Mouse (Mus musculus) heart, embryonic 15.5 days (tissue): ENCODE measurements around the gene Mob4. TPM values are rescaled to one million over a fixed set of nuclear protein-coding genes. Genes with fewer than 3 reads are reported as not detected.

Source experiments
- ATAC-seq: fragments of 200-750 bp; cut with Nextera tagmentation; replicated peaks from 2 replicates; pipeline ENCODE4 v1.8.0; 2017; ENCODE audit warnings: low read depth, moderate TSS enrichment; ENCODE audit not compliant: insufficient number of reproducible peaks, insufficient read depth, low FRiP score
- H3K27ac ChIP-seq: fragments of 300-500 bp; sonication (generic); 2 replicates; pipeline ENCODE4 v1.5.1; 2015; ENCODE audit warnings: mild to moderate bottlenecking, inconsistent platforms
- H3K27me3 ChIP-seq: fragments of 300-500 bp; sonication (generic); 2 replicates; pipeline ENCODE4 v1.6.1; 2015; ENCODE audit warnings: inconsistent platforms
- H3K36me3 ChIP-seq: fragments of 300-500 bp; sonication (generic); 2 replicates; pipeline ENCODE4 v1.6.1; 2015; ENCODE audit warnings: mild to moderate bottlenecking, inconsistent platforms
- H3K4me1 ChIP-seq: fragments of 300-500 bp; sonication (generic); replicated peaks from 2 replicates; pipeline ENCODE4 v1.6.1; 2015; ENCODE audit warnings: inconsistent platforms
- H3K4me2 ChIP-seq: fragments of 300-500 bp; sonication (generic); 2 replicates; pipeline ENCODE4 v1.6.1; 2015; ENCODE audit warnings: inconsistent platforms, mild to moderate bottlenecking, moderate library complexity
- H3K4me3 ChIP-seq: fragments of 300-500 bp; sonication (generic); 2 replicates; pipeline ENCODE4 v1.5.1; 2015; ENCODE audit warnings: mild to moderate bottlenecking, inconsistent platforms
- H3K9ac ChIP-seq: fragments of 300-500 bp; sonication (generic); 2 replicates; pipeline ENCODE4 v1.6.1; 2015; ENCODE audit warnings: mild to moderate bottlenecking, inconsistent platforms
- H3K9me3 ChIP-seq: fragments of 300-500 bp; sonication (generic); replicated peaks from 2 replicates; pipeline ENCODE4 v1.6.1; 2016; ENCODE audit warnings: inconsistent platforms
- WGBS: fragments of 180-500 bp; shearing (Covaris S2); methylation state at CpG from one replicate; pipeline ENCODE4 v1.1.7; 2015; ENCODE audit warnings: mixed read lengths; 5-methylcytosine and 5-hydroxymethylcytosine counted together
- polyA plus RNA-seq: library from polyadenylated mRNA; unstranded; fragments of >200 nt; fragmentation: Nextera tagmentation; extraction: Ambion mirVana; gene quantifications from 2 replicates; pipeline ENCODE4 v1.2.1, GENCODE M21; 2015

Mob4 gene
- 105 and 109 TPM in 2 replicates for polyA plus RNA-seq

GRCm38 (mm10) chr1:55130943-55131401 is at the start of gene Mob4:
TSS of gene Mob4 (plus strand) at chr1:55131231.
- H3K27me3 ChIP-seq = no peaks in the 10 kb centered on the region
- H3K9me3 ChIP-seq = no peaks in the 10 kb centered on the region
- peaks cover 11% of the 10 kb centered on the region for H3K4me1 ChIP-seq
- WGBS = under 1% methylated on average over 42 of the region's 42 CpGs
- ATAC-seq = peak; percentile 95
- peak within 1 kb of the TSS; percentile 91 for H3K9ac ChIP-seq
- H3K4me3 ChIP-seq = peak within 1 kb of the TSS; percentile 85
- peak within 1 kb of the TSS; percentile 97 for H3K27ac ChIP-seq
- H3K4me2 ChIP-seq = peak within 1 kb of the TSS; percentile 67
- H3K36me3 ChIP-seq = no peaks in the 10 kb centered on the region

DNA sequence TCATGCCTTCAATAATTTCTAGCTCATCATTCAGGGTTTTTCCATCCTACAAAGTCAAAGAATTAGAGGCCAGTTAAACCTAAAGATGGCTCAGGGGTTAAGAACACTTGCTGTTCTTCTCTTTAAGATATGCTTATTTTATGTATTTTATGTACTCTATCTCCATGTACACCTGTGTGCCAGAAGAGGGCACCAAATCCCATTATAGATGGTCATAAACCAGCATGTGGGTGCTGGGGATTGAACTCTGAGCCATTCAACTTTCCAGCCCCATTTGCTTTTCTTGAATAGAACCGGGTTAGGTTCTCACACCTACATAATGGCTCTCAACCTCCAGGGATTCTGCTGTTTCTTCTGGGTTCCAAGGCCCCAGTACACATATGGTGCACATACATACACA is 48.9 kb upstream of the Mob4 start:
- Histone ChIP-seq H3K36me3 (peaks cover 80% of the 10 kb centered on the region), H3K4me1 (peaks cover 17% of the 10 kb centered on the region), H3K9me3 (no peaks in the 10 kb centered on the region), H3K4me3 (no peak overlapping the region), H3K27me3 (no peaks in the 10 kb centered on the region), H3K4me2 (no peak overlapping the region), H3K27ac (no peak overlapping the region), H3K9ac (no peak overlapping the region)
- 77% methylated on average over 1 of the region's 1 CpGs for WGBS
- ATAC-seq = no peak

GRCm38 (mm10) chr1:55085781-55086366 is 45.2 kb upstream of the Mob4 start:
- peaks cover 50% of the 10 kb centered on the region for H3K36me3 ChIP-seq
- H3K27ac ChIP-seq = no peak overlapping the region
- no peak for ATAC-seq
- H3K4me3 ChIP-seq = peak overlapping the region; percentile 96
- peak overlapping the region; percentile 82 for H3K4me2 ChIP-seq
- H3K9ac ChIP-seq = 0 out of 2 replicates have a peak overlapping the region, but pooled peaks have one; percentile 9
- no peaks in the 10 kb centered on the region for H3K27me3 ChIP-seq
- 50% methylated on average over 7 of the region's 7 CpGs for WGBS
- H3K4me1 ChIP-seq = peaks cover 27% of the 10 kb centered on the region
- no peaks in the 10 kb centered on the region for H3K9me3 ChIP-seq

- Histone ChIP-seq H3K9ac (peak overlapping the region; percentile 95), H3K27me3 (no peaks in the 10 kb centered on the region), H3K27ac (peak overlapping the region; percentile 99), H3K4me3 (peak overlapping the region; percentile 96), H3K36me3 (peaks cover 49% of the 10 kb centered on the region), H3K4me1 (peaks cover 27% of the 10 kb centered on the region), H3K4me2 (peak overlapping the region; percentile 82), H3K9me3 (no peaks in the 10 kb centered on the region)
- no peak for ATAC-seq
- 1% methylated on average over 13 of the region's 13 CpGs for WGBS
These were observed 44.1 kb upstream of the Mob4 start for GRCm38 (mm10) chr1:55086868-55087400.

DNA sequence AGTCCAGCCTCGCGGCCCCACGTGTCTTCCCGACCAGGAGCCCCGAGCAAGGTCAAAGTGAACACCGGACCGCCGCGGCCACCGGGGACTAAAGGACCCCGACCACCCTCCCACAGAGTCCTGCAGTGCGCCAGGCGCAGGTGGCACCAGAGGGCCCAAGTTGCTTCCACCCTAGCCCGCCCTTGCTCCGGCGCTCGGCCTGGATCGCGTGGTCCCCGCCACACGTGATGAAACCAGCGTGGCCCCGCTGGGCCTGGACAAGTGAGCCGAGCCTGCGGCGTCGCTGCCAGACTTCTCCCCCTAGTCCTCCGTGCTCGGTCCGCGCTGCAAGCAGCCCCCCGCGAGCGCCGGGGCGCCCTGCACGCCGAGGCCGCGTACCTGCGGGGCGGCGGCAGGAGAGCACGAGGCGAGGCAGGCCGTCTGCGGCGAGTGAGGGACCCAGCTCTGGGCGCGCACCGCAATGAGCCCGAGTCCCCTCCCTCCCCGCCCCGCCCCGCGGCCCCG is 43.6 kb upstream of the Mob4 start:
- Histone ChIP-seq H3K9ac (peak overlapping the region; percentile 95), H3K4me2 (peak overlapping the region; percentile 82), H3K27ac (peak overlapping the region; percentile 99), H3K9me3 (no peaks in the 10 kb centered on the region), H3K36me3 (peaks cover 48% of the 10 kb centered on the region), H3K4me1 (peaks cover 27% of the 10 kb centered on the region), H3K4me3 (peak overlapping the region; percentile 96), H3K27me3 (no peaks in the 10 kb centered on the region)
- peak; percentile 41 for ATAC-seq
- under 1% methylated on average over 47 of the region's 57 CpGs for WGBS

DNA sequence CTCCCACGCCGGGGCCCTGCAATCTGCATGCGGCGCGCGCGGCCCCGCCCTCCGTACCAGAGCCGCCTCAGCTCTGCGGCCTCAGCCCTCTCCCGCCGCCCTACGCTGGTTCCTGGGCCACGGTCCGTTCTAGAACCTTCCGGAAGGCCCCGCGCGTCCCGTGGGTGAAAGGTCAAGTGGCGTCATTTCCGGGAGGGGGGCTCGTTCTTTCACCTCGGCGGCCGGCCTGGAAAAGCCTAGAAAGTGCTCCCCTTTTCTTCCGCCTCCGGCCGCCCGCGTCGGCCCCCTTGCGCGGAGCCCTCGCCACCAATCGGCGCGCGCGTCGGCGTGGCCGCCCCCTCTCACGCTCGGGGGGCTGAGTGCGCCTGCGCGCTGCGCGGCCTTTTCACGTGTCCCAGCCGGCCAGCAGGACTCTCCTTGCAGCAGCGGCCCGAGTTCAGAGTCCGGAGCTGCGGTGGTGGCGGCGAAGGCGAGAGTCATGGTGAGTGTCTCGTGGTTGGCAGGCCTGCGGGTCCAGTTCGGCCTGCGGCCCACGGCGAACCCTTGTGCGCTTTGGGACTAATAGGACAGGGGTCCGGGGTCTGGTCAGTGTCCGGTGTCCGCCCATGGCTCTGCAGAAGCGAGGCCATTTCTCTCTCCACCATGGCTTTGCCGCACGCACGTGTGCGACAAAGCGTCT is 43.0 kb upstream of the Mob4 start, which contains the start of the genes Hspe1 and Hspd1:
Hspe1 (plus strand) TSS at position 201 of the 679 bp plus-strand sequence.
Hspd1 (minus strand) TSS at position 312 of the 679 bp plus-strand sequence.
- Histone ChIP-seq H3K27ac (peak within 1 kb of the TSS; percentile 99), H3K4me2 (peak within 1 kb of the TSS; percentile 82), H3K4me3 (peak within 1 kb of the TSS; percentile 96), H3K36me3 (peaks cover 42% of the 10 kb centered on the region), H3K4me1 (peaks cover 27% of the 10 kb centered on the region), H3K9me3 (no peaks in the 10 kb centered on the region), H3K9ac (peak within 1 kb of the TSS; percentile 95), H3K27me3 (no peaks in the 10 kb centered on the region)
- peak; percentile 94 for ATAC-seq
- WGBS = under 1% methylated on average over 63 of the region's 76 CpGs

DNA sequence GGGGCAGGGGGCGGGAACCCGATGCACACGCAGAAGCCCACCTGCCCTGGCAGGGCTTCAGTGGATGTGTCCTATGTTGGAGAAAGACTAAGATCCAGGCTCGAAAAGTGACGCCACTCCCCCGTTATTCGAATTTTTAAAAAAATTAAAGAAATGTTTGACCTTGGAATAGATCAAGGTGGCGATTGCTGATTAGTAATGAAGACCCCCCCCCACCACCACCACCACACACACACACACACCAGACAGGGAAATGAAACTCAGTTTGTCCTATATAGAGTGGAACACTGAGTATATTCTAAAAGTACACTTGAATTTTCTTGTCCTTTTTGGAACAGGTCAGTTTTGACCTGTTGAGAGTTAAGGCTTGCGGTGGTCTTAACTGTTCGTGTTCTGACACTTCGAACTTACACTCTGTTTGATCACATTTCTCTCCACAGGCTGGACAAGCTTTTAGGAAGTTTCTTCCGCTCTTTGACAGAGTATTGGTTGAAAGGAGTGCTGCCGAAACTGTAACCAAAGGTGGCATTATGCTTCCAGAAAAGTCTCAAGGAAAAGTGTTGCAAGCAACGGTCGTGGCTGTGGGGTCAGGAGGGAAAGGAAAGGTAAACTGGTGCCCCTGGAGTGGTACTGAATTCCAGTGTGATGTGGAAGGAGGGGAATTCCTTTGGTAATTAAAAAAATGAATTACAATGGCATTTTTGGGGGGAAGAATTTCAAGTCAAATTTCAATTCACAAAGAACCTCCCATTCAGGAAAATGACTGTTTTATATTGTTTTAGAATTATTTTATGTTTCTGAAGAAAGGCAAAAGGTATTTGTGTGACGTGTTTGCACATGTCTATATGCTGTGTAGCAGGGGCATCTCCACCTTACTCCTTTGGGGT is 42.2 kb upstream of the Mob4 start:
- Histone ChIP-seq H3K9me3 (no peaks in the 10 kb centered on the region), H3K9ac (peak overlapping the region; percentile 95), H3K4me2 (peak overlapping the region; percentile 82), H3K36me3 (peaks cover 34% of the 10 kb centered on the region), H3K27ac (peak overlapping the region; percentile 99), H3K27me3 (no peaks in the 10 kb centered on the region), H3K4me3 (peak overlapping the region; percentile 96), H3K4me1 (peaks cover 27% of the 10 kb centered on the region)
- ATAC-seq = no peak
- 4% methylated on average over 16 of the region's 16 CpGs for WGBS

GRCm38 (mm10) chr1:55089498-55090064 is 41.5 kb upstream of the Mob4 start:
- no peaks in the 10 kb centered on the region for H3K9me3 ChIP-seq
- no peak overlapping the region for H3K27ac ChIP-seq
- no peaks in the 10 kb centered on the region for H3K27me3 ChIP-seq
- H3K36me3 ChIP-seq = peaks cover 26% of the 10 kb centered on the region
- ATAC-seq = no peak
- WGBS = 86% methylated on average over 5 of the region's 5 CpGs
- H3K4me1 ChIP-seq = peaks cover 24% of the 10 kb centered on the region
- peak overlapping the region; percentile 95; the same call in 1 of the 2 replicates for H3K9ac ChIP-seq
- H3K4me3 ChIP-seq = peak overlapping the region; percentile 96
- peak overlapping the region; percentile 82 for H3K4me2 ChIP-seq

GRCm38 (mm10) chr1:55092056-55092455 is 39.0 kb upstream of the Mob4 start:
- Histone ChIP-seq H3K4me2 (no peak overlapping the region), H3K9ac (no peak overlapping the region), H3K27ac (no peak overlapping the region), H3K4me1 (peaks cover 10% of the 10 kb centered on the region), H3K36me3 (peaks cover 16% of the 10 kb centered on the region), H3K9me3 (no peaks in the 10 kb centered on the region), H3K4me3 (no peak overlapping the region), H3K27me3 (no peaks in the 10 kb centered on the region)
- WGBS = 79% methylated on average over 2 of the region's 2 CpGs
- no peak for ATAC-seq

DNA sequence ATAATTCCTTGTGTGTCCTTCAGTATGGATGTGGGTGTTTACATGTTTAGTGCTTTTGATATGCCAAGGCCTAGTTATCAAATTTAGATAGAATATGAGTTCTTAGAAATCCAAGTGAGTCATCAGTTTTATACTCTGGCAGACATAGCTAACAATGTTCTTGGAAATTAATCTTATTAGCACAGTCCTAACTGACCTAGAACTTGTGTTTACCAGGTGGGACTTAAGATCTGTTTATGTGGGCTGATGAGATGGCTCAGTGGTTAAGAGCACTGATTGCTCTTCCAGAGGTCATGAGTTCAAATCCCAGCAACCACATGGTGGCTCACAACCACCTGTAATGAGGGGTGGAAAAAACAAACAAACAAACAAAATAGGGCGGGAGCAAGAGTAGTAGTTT is 38.6 kb upstream of the Mob4 start:
- Histone ChIP-seq H3K9ac (no peak overlapping the region), H3K27me3 (no peaks in the 10 kb centered on the region), H3K4me2 (no peak overlapping the region), H3K36me3 (peaks cover 16% of the 10 kb centered on the region), H3K9me3 (no peaks in the 10 kb centered on the region), H3K4me3 (no peak overlapping the region), H3K27ac (no peak overlapping the region), H3K4me1 (peaks cover 10% of the 10 kb centered on the region)
- 72% methylated on average over 1 of the region's 1 CpGs for WGBS
- ATAC-seq = no peak
